Mouse (Mus musculus) MN1 (cell line): Measurements from ENCODE around the gene Cd93.

Experiments
- DNase-seq: peaks from one replicate; pipeline ENCODE4 v3.0.0-alpha.2; 2016; ENCODE audit warnings: low spot score

Gene Cd93

GRCm38 (mm10) chr2:148402227-148402626, 41.1 kb downstream of the Cd93 start:
- no peak for DNase-seq

- no peak for DNase-seq
Observed at GRCm38 (mm10) chr2:148398901-148399685, 44.3 kb downstream of the Cd93 start.

- DNase-seq, result no peak
Observed at GRCm38 (mm10) chr2:148397784-148398100, 45.6 kb downstream of the Cd93 start.

GRCm38 (mm10) chr2:148397015-148397783, 46.2 kb downstream of the Cd93 start:
- no peak for DNase-seq

- no peak for DNase-seq
Observed at GRCm38 (mm10) chr2:148396209-148396608, 47.2 kb downstream of the Cd93 start.

- DNase-seq, result no peak
Observed at GRCm38 (mm10) chr2:148395131-148396051, 48.0 kb downstream of the Cd93 start, which contains the start of gene Sstr4. Gene Sstr4 (plus strand): TSS chr2:148395344.

- no peak for DNase-seq
Observed at GRCm38 (mm10) chr2:148393846-148394245, 49.5 kb downstream of the Cd93 start.

GRCm38 (mm10) chr2:148393149-148393548, 50.2 kb downstream of the Cd93 start:
- no peak for DNase-seq

- DNase-seq, result no peak
Observed at GRCm38 (mm10) chr2:148387652-148388581, 55.4 kb downstream of the Cd93 start.

GRCm38 (mm10) chr2:148386927-148387326, 56.4 kb downstream of the Cd93 start:
- no peak for DNase-seq
